Mouse (Mus musculus) midbrain, embryonic 14.5 days (tissue): ENCODE data around the gene Cmtr1. TPM values are rescaled to one million over a fixed set of nuclear protein-coding genes. Genes with fewer than 3 reads are reported as not detected.

Source experiments
- ATAC-seq: fragments of 200-750 bp; cut with Nextera tagmentation; 2 replicates; pipeline ENCODE4 v1.8.0; 2017; ENCODE audit warnings: moderate number of reproducible peaks, moderate library complexity; ENCODE audit not compliant: low FRiP score, low TSS enrichment
- DNase-seq: peaks from one replicate; pipeline ENCODE4 v3.0.0-alpha.2; 2015
- H3K27ac ChIP-seq: fragments of 300-500 bp; sonication (generic); replicated peaks from 2 replicates; pipeline ENCODE4 v1.5.1; 2014; ENCODE audit warnings: mild to moderate bottlenecking, low read depth, low read length, moderate library complexity
- H3K27me3 ChIP-seq: fragments of 300-500 bp; sonication (generic); 2 replicates; pipeline ENCODE4 v1.6.1; 2014; ENCODE audit warnings: low read length, control low read depth, mixed read lengths; ENCODE audit not compliant: control insufficient read depth, insufficient read depth
- H3K36me3 ChIP-seq: fragments of 300-500 bp; sonication (generic); 2 replicates; pipeline ENCODE4 v1.6.1; 2014; ENCODE audit warnings: low read length, control low read depth; ENCODE audit not compliant: control insufficient read depth, insufficient read depth
- H3K4me1 ChIP-seq: fragments of 300-500 bp; sonication (generic); 2 replicates; pipeline ENCODE4 v1.6.1; 2014; ENCODE audit warnings: mild to moderate bottlenecking, antibody characterized with exemption, low read length, control low read depth; ENCODE audit not compliant: control insufficient read depth, insufficient read depth
- H3K4me2 ChIP-seq: fragments of 300-500 bp; sonication (generic); 2 replicates; pipeline ENCODE4 v1.6.1; 2014; ENCODE audit warnings: mild to moderate bottlenecking, low read length, moderate library complexity
- H3K4me3 ChIP-seq: fragments of 300-500 bp; sonication (generic); replicated peaks from 2 replicates; pipeline ENCODE4 v1.5.1; 2014; ENCODE audit warnings: low read depth, low read length
- H3K9ac ChIP-seq: fragments of 300-500 bp; sonication (generic); replicated peaks from 2 replicates; pipeline ENCODE4 v1.6.1; 2014; ENCODE audit warnings: mild to moderate bottlenecking, low read length, moderate library complexity
- H3K9me3 ChIP-seq: fragments of 300-500 bp; sonication (generic); 2 replicates; pipeline ENCODE4 v1.6.1; 2016; ENCODE audit warnings: low read length, control low read depth, mixed read lengths; ENCODE audit not compliant: control insufficient read depth
- WGBS: fragments of 180-500 bp; shearing (Covaris S2); extraction: QIAGEN DNeasy Blood & Tissue Kit; methylation state at CpG from one replicate; pipeline ENCODE4 v1.1.7; 2014; 5-methylcytosine and 5-hydroxymethylcytosine counted together
- polyA plus RNA-seq: library from polyadenylated mRNA; unstranded; fragments of >200 nt; fragmentation: Nextera tagmentation; extraction: Ambion mirVana; gene quantifications from 2 replicates; pipeline ENCODE4 v1.2.1, GENCODE M21; 2014

Gene Cmtr1
- polyA plus RNA-seq, 1 experiment from 2014 or later = 136 TPM

DNA sequence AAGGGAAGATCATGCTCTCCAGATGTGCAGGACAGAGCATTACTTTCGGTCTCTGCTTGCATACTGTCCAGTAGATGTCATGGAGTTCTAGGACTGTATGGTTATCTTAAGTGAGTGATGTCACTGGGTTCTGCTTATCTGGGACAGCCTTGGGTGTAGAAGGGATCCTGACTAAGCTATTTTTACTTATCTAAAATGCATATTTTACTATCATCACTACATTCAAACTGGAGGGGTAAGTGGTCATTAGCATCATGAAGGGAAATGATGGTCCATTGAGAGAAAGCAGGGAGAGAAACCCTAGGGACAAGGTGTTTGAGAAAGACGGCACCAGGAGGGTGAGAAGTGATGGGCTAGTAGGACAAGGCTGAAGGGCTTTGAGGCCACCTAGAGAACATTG is 2.1 kb upstream of the Cmtr1 start:
- 82% methylated on average over 2 of the region's 2 CpGs for WGBS
- DNase-seq (no peak), ATAC-seq (no peak)
- H3K27ac ChIP-seq = no peak overlapping the region
- H3K4me1 ChIP-seq = 0 out of 2 replicates have a peak, but pooled peaks cover 7% of the 10 kb centered on the region
- H3K4me2 ChIP-seq = no peak overlapping the region
- no peaks in the 10 kb centered on the region for H3K9me3 ChIP-seq
- no peak overlapping the region for H3K9ac ChIP-seq
- H3K4me3 ChIP-seq = no peak overlapping the region
- H3K36me3 ChIP-seq = 0 out of 2 replicates have a peak, but pooled peaks cover 3% of the 10 kb centered on the region
- no peaks in the 10 kb centered on the region for H3K27me3 ChIP-seq

DNA sequence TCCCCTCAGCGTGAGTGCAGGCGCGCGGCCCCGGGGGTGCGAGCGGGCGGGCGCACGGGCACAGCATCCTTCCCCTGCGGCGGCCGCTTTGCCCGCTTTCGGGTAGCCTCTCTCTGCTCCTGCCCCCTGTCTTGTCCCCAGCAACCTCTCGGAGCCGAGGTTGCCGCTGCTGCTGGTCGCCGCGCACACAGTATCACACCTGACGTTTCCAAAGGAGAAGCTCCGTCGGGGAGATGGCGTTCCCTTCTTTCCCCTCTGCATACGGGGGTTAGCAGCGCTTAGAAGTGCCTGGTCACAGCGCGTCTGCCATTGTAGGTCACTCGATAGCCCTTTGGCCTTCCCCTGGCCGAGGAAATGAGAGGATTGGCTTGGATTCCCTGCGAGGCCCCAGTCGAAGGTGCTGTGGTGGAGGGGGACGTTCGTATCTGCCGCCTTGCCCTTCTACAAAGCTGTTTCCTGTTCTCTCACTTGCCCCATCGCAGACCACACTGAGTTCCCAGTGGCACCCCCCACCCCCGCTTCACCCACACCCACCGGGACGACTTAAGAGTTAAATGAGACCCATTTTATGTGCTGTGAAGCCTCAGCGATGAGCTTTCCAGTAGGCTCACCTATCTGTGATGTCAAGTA is 482 bp downstream of the Cmtr1 start:
- peak overlapping the region; percentile 83 for H3K4me2 ChIP-seq
- peak; percentile 35 for DNase-seq
- H3K9ac ChIP-seq = peak overlapping the region; percentile 94
- under 1% methylated on average over 40 of the region's 41 CpGs for WGBS
- no peaks in the 10 kb centered on the region for H3K27me3 ChIP-seq
- ATAC-seq = no peak; the same call in none of the 2 replicates
- H3K9me3 ChIP-seq = no peaks in the 10 kb centered on the region
- peaks cover 25% of the 10 kb centered on the region; the same call in 1 of the 2 replicates for H3K36me3 ChIP-seq
- H3K27ac ChIP-seq = peak overlapping the region; percentile 93
- 0 out of 2 replicates have a peak, but pooled peaks cover 7% of the 10 kb centered on the region for H3K4me1 ChIP-seq
- peak overlapping the region; percentile 87 for H3K4me3 ChIP-seq

DNA sequence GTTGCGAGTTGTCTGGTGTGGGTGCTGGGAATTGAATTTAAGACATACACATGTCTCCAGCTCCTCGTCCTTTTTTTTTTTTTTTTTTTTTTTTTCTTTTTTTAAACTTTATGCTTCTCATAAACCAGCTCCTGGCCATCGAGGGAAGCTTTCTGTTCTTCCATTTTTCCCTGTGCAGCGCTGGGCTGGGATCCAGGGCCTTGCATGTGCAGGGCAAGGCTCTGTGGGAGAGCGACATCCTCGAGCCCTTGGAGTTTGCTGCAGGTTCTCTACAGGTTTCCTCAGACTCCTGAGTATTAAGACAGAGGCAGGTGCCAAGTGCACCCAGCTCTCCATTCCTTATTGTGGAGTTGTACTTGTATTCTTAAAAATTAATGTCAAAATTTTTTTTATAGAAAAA is 1.8 kb downstream of the Cmtr1 start:
- 90% methylated on average over 6 of the region's 6 CpGs for WGBS

DNA sequence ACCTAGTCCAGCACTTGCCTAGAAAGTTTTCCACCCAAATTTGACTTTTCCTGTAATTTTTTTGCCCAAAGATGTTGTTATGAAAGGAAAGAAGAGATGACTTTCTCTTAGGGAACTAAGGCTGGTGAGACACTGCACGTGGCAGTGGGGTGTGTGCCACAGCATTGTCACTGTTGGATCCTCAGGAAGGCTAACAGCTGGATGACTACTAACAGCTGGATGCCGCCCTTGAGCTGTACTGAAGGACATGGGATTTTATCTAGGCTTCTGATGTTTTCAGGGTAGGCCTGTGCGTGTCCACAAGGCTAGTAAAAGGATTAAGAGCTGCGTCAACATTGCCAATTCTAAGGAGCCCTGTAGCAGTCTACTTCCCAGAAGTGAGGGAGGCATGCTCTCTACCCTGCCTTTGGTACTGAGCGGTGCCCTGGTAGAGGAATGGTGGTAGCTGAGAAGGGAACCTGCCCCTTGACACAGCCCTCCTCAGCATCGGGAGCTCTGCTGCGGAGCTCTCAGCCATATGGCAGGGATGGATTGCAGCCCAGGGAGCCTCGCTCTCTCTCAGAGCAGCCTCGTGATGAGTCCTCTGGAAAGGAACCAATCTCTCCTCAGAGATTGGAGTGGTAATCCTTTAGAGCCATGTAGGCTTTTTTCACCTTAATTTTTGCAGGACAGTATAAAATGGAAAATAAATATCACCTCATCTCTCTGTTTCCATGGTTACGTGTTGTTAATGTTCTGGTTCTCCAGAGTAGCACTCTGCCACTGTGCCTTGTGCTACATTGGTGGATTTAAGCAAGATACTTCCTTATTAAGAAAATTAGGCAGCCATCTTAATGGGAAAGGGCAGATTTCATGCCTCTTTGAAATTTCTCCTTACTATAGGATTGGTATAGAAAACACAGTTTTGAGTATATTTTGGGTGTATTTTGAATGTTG is 7.9 kb downstream of the Cmtr1 start:
- Histone ChIP-seq H3K4me3 (no peak overlapping the region), H3K4me2 (no peak overlapping the region), H3K9ac (peak overlapping the region; percentile 12; the same call in 1 of the 2 replicates), H3K9me3 (no peaks in the 10 kb centered on the region), H3K4me1 (peaks cover 7% of the 10 kb centered on the region; the same call in 1 of the 2 replicates), H3K27ac (peak overlapping the region; percentile 73), H3K27me3 (no peaks in the 10 kb centered on the region), H3K36me3 (peaks cover 48% of the 10 kb centered on the region)
- DNase-seq (peak; percentile 57), ATAC-seq (no peak)
- 58% methylated on average over 10 of the region's 10 CpGs for WGBS

More for the DNA sequence above, 1.8 kb downstream of the Cmtr1 start:
- Histone ChIP-seq H3K9ac (no peak overlapping the region), H3K4me2 (no peak overlapping the region), H3K4me1 (0 out of 2 replicates have a peak, but pooled peaks cover 7% of the 10 kb centered on the region), H3K9me3 (no peaks in the 10 kb centered on the region), H3K27ac (no peak overlapping the region), H3K4me3 (no peak overlapping the region), H3K36me3 (peaks cover 31% of the 10 kb centered on the region), H3K27me3 (no peaks in the 10 kb centered on the region)
- ATAC-seq (no peak), DNase-seq (no peak)

DNA sequence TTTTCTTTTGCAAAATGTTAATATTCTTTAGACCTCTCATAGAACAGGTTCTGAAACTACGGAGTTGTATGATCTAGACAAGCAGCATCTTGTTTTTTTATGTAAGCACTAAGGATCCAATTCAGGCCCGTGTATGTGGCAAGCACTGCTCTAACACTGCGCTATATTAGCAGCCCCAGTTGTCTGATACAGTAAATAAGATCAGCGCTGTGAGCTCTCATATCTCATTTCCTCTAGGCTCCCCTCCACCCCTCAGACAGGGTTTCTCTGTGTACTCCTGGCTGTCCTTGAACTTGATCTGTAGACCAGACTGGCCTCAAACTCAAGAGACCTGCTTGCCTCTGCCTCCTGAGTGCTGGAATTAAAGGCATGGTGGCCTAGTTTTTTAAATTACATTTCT is 8.6 kb downstream of the Cmtr1 start:
- no peak for ATAC-seq

DNA sequence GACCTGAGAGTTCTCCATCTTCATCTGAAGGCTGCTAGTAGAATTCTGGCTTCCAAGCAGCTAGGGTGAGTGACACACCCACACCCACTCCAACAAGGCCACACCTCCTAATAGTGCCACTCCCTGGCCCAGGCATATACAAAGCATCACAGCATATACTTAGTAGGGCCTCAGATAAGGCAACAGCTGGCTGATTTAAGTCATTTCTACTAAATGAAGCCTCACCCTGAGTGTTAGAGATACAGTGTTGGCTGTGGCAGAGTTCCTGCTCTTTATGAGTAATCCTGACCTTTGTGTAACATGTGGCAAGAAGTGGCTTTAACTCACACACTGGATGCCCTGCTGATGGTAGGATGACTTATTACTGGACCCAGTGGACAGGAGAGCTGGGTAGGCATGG is 9.5 kb downstream of the Cmtr1 start:
- Histone ChIP-seq H3K4me1 (peaks cover 7% of the 10 kb centered on the region; the same call in 1 of the 2 replicates), H3K9ac (no peak overlapping the region), H3K27ac (no peak overlapping the region), H3K4me3 (no peak overlapping the region), H3K4me2 (no peak overlapping the region), H3K36me3 (peaks cover 51% of the 10 kb centered on the region), H3K27me3 (no peaks in the 10 kb centered on the region), H3K9me3 (no peaks in the 10 kb centered on the region)
- no peak for DNase-seq
- no peak for ATAC-seq

More for the DNA sequence above, 8.6 kb downstream of the Cmtr1 start:
- Histone ChIP-seq H3K4me2 (no peak overlapping the region), H3K36me3 (peaks cover 52% of the 10 kb centered on the region), H3K4me3 (no peak overlapping the region), H3K9me3 (no peaks in the 10 kb centered on the region), H3K27me3 (no peaks in the 10 kb centered on the region), H3K27ac (0 out of 2 replicates have a peak overlapping the region, but pooled peaks have one; percentile 41), H3K9ac (no peak overlapping the region), H3K4me1 (peaks cover 7% of the 10 kb centered on the region; the same call in 1 of the 2 replicates)
- no peak for DNase-seq
- 93% methylated on average over 4 of the region's 4 CpGs for WGBS

DNA sequence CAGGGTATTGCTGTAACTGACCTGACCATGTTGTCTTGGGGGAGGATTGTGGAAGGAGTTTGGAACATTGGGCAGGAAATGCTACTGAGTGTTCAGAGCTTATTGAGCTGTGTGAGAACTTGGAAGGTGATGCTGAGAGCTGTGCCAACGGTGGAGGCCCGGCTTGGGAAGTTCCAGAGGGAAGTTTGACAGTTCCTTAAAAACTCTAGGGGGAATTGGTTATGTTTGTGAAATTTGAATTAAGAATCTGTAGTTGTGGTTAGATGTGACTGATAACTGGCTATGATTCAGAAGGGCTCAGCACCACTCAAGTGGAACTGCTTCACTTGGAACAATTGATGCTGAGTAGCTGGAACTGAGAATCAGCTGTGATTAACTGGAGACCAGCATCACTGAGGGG is 10.6 kb downstream of the Cmtr1 start:
- Histone ChIP-seq H3K27me3 (no peaks in the 10 kb centered on the region), H3K4me1 (peaks cover 7% of the 10 kb centered on the region; the same call in 1 of the 2 replicates), H3K4me2 (no peak overlapping the region), H3K9ac (no peak overlapping the region), H3K27ac (no peak overlapping the region), H3K36me3 (peaks cover 52% of the 10 kb centered on the region), H3K4me3 (no peak overlapping the region), H3K9me3 (no peaks in the 10 kb centered on the region)
- ATAC-seq (no peak), DNase-seq (no peak)
- WGBS = 95% methylated on average over 2 of the region's 2 CpGs

DNA sequence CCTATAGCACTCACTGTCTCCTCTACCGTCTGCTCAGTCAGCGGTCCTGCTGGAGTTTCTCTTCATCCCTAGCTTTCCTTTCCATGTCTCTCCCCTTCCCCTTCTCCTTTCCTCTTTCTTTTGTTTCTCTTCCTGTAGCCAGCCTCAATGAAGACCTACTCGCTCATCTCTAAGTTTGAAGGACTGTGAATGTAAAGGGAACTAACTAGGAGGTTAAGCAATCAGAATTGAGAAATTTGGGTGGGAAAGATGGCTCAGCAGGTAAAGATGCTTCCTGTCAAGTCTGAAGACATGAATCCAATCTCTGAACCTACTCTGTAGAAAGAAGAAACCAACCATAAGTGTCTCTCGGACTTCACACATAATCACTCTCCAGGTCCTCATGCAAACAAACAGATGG is 12.9 kb downstream of the Cmtr1 start:
- H3K27me3 ChIP-seq = no peaks in the 10 kb centered on the region
- no peak overlapping the region for H3K4me3 ChIP-seq
- no peaks in the 10 kb centered on the region for H3K9me3 ChIP-seq
- DNase-seq (no peak), ATAC-seq (no peak)
- H3K36me3 ChIP-seq = peaks cover 64% of the 10 kb centered on the region
- no peak overlapping the region for H3K4me2 ChIP-seq
- no peak overlapping the region for H3K9ac ChIP-seq
- no peak overlapping the region for H3K27ac ChIP-seq
- peaks cover 4% of the 10 kb centered on the region; the same call in 1 of the 2 replicates for H3K4me1 ChIP-seq
- WGBS = 95% methylated on average over 4 of the region's 4 CpGs
